Mouse (Mus musculus) B cell, adult 2 months (primary cell): ENCODE data around the gene Gpc5.
A peak's percentile ranks its signal among the peaks of the same experiment; 100 is the strongest.

ENCODE experiments used
- DNase-seq, 2 experiments: peaks; one replicate each; pipeline ENCODE4 v3.0.0; 2022

Gene Gpc5

GRCm38 (mm10) chr14:115118626-115119025, 26.6 kb downstream of the Gpc5 start:
- no peak for DNase-seq

DNA sequence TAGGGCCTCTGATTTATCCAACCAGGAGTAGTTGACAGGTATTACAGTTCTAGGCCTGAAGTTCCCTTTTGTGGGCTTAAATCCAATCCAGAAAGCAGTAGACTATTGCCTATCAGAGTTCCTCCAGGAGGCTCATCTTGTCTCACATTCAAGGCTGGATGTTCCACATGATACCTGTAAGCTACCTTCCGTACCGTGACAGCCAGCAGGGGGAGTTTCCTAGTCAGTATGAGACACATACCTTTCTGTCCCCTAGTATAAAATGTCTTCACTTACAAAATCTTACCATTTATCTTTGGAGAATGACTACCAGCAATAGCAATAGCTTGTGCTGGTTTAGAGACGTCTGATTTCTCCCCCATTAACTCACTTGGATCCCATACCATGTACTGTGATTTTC, 56.8 kb downstream of the Gpc5 start:
- no peak for DNase-seq

GRCm38 (mm10) chr14:115156597-115156996, 64.6 kb downstream of the Gpc5 start:
- DNase-seq, result no peak

DNA sequence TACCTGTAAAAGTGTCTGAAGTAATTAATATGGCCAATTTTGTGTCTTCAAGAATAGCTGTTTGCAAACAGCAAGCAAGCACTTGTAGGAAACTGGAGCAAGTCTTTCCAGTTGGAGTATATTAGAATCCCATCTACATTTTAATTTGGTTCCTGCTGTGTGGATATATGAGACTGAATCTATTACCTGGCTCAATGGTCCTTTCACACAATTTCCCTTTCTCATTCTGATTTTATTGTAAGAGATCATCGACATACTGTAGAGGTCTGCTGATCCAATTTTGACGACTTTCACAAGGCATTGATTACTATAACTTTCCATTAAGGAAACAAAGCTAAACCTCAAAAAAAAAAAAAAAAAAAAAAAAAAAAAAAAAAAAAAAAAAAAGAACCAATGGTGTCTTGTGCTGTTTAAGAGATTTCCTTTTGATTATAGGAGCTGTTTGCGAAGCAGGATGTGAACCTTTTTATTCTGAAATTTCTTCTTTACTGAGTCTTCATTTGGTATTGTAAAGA, 85.4 kb downstream of the Gpc5 start:
- DNase-seq, result no peak

- no peak for DNase-seq
Measured at GRCm38 (mm10) chr14:115179925-115180324, 87.9 kb downstream of the Gpc5 start.

DNA sequence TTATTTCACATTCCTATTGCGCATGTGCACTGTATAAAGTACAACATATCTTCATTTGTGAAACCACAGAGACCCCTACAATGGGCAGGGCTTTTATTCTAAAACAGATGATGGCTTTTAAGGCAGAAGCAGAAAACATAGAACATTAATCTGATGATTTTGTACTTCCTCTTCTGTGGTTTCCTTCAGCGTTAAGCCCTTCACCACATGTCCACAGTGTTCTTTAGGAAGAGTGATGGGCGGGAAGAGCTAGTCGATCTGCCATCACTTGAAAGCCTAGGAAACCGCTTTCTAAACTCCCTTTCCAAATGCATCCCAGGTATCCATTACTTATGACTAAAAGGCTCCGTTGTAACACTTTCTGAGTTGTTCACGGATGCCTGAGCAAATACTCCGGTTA, 96.2 kb downstream of the Gpc5 start:
- DNase-seq, result peak in 1 of 2 experiments; percentile 1

DNA sequence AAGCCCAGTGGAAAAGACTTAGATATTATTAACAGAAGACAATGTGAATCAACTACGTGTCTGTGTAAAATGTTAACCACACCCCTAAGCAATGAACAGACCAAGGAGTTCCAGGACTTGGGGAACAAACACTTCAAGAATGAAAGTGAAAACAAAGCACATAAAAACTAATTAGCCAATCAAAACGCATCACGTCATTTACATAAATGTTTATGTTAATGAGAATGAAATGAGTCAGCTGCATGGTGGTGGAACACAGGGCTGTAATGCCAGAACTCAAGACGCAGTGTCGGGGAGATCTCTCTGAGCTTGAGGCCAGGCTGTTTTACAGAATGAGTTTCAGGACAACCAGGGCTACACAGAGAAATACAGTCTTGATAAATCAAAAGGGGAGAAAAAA, 136.1 kb downstream of the Gpc5 start:
- no peak for DNase-seq

- DNase-seq, result no peak
Measured at GRCm38 (mm10) chr14:115236387-115236786, 144.4 kb downstream of the Gpc5 start.

DNA sequence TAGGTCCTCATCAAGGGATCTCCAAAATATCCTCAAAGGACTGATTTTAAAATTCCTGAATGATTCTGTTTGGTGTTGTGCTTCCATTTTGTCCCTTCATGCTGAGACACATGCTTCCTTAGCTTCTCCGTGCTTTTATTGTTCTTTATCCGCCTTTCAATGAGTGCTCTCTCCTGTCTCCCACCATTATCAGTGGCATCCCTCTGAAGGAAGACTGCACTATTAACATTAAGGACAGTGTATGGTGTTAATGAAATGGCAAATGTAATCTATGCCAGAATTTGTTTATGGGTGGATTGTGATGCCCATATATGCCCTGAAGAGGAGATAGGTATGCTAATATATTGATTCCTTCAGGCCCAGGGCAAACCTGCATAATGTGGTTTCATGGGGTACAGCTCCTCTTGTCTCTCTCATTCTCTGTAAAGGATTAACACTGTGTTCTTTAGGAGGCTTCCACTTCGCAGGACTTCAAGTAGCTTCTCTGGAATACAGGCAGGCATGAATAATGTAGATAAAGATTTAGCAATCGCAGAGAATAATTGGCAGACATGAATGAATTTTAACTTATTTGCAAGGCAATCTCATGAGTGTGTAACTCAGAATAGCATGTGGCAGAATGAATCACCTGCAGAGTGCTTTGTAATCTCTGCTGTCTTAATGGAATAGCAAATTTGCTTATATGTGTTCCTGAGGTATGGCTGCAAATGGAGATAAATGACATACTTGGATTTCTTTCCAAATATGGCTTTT, 148.8 kb downstream of the Gpc5 start:
- no peak for DNase-seq

- no peak for DNase-seq
Measured at GRCm38 (mm10) chr14:115250537-115250936, 158.5 kb downstream of the Gpc5 start.

- no peak for DNase-seq
Measured at GRCm38 (mm10) chr14:115251791-115252190, 159.8 kb downstream of the Gpc5 start.

DNA sequence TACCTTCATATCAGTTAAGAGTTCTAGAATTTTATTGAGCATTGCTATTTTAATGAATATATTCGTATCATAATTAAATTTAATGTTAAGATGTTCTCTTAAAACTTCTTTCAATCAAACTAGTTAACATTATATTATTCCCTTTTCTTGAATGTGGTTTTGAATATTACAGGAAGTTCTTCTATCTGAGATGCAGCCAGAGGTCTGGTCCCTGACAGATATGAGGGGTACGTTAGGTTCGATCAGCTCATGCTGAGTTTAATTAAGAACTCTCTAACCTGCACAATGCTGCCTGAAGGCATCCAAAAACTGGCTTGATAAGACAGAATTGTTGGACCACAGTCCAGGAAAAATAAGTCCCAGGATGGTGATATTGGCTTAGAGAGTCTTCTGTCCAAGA, 161.1 kb downstream of the Gpc5 start:
- DNase-seq, result no peak

DNA sequence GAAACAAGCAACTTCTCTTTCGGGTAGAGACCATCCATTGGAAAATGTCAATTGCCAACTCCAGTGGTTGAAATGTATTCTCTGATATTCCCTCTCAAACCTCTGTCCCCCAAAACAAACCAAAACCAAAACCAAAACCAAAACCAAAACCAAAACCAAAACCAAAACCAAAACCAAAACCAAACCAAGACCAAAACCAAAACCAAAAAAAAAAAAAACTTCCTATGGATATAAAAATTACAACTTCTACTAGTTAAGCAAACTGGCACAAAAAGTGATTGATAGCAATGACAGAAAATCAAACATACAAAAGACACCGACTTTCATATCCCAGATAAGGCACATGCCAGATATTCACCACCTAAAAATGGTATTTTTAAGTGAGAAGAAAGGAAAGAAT, 161.7 kb downstream of the Gpc5 start:
- no peak for DNase-seq

- no peak for DNase-seq
Measured at GRCm38 (mm10) chr14:115269703-115270402, 177.8 kb downstream of the Gpc5 start.

DNA sequence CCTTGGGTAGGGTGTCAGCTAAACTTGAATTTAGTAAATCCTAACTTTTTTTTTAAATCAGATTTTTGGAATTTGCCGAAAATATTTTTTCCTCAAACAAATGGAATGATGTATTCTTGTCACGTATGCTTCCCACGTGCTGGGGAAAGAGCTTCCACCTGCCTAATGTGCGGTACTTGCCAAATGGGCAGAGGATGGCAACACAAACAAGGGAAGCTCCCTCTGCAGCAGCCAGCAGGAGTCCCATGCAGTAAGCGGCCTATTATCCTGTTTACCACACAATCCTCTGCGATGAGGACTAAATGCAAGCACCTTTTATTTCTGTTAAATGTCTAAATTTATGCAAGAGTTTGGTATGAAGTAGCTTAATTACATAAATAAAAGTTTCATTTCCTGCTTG, 178.4 kb downstream of the Gpc5 start:
- no peak for DNase-seq

GRCm38 (mm10) chr14:115282782-115283181, 190.8 kb downstream of the Gpc5 start:
- no peak for DNase-seq

DNA sequence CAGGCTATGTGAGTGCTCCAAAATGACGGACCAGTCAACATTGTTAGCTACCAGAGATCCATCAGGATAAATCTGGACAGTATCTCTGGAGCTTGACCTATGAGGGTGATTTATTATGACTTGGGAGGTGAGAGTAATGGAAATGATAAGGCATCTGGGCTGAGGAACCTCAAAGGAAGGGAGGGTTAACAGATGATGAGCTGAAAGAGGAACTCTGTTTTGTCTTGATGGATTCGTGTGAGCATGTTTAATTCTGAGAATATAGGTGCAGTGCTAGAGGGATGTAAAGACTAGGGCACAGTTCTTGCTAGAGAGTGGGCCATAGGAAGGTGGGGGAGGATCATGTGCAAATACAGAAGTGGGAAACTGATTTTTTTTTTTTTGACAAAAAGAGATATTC, 232.2 kb downstream of the Gpc5 start:
- no peak for DNase-seq

DNA sequence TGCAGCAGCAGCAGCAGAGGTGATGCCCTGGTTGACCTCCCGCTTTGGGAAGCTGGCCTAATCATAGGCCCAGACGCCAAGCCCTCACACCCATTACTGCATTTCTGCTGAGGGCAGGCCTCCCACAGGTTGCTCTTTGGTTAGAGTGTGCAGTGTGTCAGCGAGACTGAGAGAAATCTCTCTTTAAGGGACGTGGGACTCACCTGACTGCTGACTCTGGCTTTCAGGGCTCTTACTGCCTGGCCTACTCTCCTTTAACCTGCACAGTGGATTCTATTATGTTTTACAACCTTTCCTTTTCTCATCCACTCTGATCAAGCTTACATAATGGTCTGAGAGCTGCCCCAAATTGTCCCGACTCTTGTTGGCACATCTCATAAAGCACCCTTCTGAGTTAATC, 234.4 kb downstream of the Gpc5 start:
- DNase-seq, result no peak

GRCm38 (mm10) chr14:115339084-115339483, 247.1 kb downstream of the Gpc5 start:
- no peak for DNase-seq

- no peak for DNase-seq
Measured at GRCm38 (mm10) chr14:115342597-115342996, 250.6 kb downstream of the Gpc5 start.

GRCm38 (mm10) chr14:115349448-115349847, 257.4 kb downstream of the Gpc5 start:
- DNase-seq, result no peak

GRCm38 (mm10) chr14:115365320-115365935, 273.4 kb downstream of the Gpc5 start:
- no peak for DNase-seq

DNA sequence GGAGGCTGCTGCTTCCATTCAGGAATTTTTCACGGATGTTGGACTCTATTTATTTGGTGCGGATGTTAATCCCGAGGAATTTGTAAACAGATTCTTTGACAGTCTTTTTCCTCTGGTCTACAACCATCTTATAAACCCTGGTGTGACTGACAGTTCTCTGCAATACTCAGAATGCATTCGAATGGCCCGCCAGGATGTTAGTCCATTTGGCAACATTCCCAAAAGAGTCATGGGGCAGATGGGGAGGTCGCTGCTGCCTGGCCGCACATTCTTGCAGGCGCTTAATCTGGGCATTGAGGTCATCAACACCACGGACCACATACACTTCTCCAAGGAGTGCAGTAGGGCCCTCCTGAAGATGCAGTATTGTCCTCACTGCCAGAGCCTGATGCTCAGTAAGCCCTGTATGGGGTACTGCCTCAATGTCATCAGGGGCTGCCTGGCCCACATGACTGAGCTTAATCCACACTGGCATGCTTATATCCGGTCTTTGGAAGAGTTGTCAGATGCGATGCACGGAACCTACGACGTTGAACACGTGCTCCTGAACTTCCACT, 277.7 kb downstream of the Gpc5 start:
- DNase-seq, result no peak

- peak; percentile 28 to 31 for DNase-seq
Measured at GRCm38 (mm10) chr14:115371131-115371530, 279.1 kb downstream of the Gpc5 start.
